Mouse (Mus musculus): ENCODE measurements around the gene Tmem183a.

GRCm38 (mm10) chr1:134361857-134362212 is at the start of gene Tmem183a:
- TF ChIP-seq POLR2A (IDR thresholded peaks at IDR 0.05; ENCODE audit: borderline replicate concordance, control insufficient read depth, low read depth, low read length): peak; percentile 96
- no peak for TF ChIP-seq CTCF (IDR thresholded peaks at IDR 0.05; ENCODE audit: control insufficient read depth, insufficient read depth, low read length)

All from bone marrow, adult 2 months (tissue).